Comparison of ENCODE assay signal across 8 mouse cellular contexts in genomic region chr10:93812774-93813415, GRCm38 (mm10). TPM values are rescaled to one million over a fixed set of nuclear protein-coding genes. Genes with fewer than 3 reads are reported as not detected.
A peak's percentile ranks its signal among the peaks of the same experiment; 100 is the strongest.
DNase-seq lines count a peak whose midpoint lies in the region; ATAC-seq lines count a peak whose summit lies in the region.

No protein-coding gene starts in this region.

- H3K4me3 ChIP-seq in embryonic facial prominence, embryonic 11.5 days (ENCODE audit: low read depth, low read length) = no peak overlapping the region
- no peak overlapping the region for H3K4me3 ChIP-seq in heart, embryonic 12.5 days
- no peak overlapping the region for H3K4me3 ChIP-seq in liver, embryonic 11.5 days (ENCODE audit: low read depth, low read length)
- H3K4me3 ChIP-seq in neural tube, embryonic 11.5 days (ENCODE audit: low read depth, low read length) = no peak overlapping the region

- H3K9ac ChIP-seq in embryonic facial prominence, embryonic 11.5 days (replicated peaks; ENCODE audit: low read length) = no peak overlapping the region
- no peak overlapping the region for H3K9ac ChIP-seq in heart, embryonic 12.5 days
- no peak overlapping the region for H3K9ac ChIP-seq in liver, embryonic 11.5 days (ENCODE audit: low read depth, low read length)
- H3K9ac ChIP-seq in neural tube, embryonic 11.5 days (ENCODE audit: low read length) = no peak overlapping the region

- no peak for ATAC-seq in embryonic facial prominence, embryonic 11.5 days (replicated peaks; ENCODE audit: insufficient number of reproducible peaks, low FRiP score, low TSS enrichment, low read depth)
- ATAC-seq in heart, embryonic 12.5 days (ENCODE audit: insufficient number of reproducible peaks, low FRiP score) = no peak
- ATAC-seq in liver, embryonic 11.5 days (replicated peaks; ENCODE audit: low FRiP score) = no peak
- no peak for ATAC-seq in neural tube, embryonic 11.5 days (ENCODE audit: insufficient read depth, low FRiP score, low TSS enrichment)

- H3K27me3 ChIP-seq in embryonic facial prominence, embryonic 11.5 days (ENCODE audit: control insufficient read depth, insufficient read depth, low read length) = no peaks in the 10 kb centered on the region
- peaks cover 15% of the 10 kb centered on the region for H3K27me3 ChIP-seq in heart, embryonic 12.5 days (replicated peaks)
- peaks cover 2% of the 10 kb centered on the region; the same call in 1 of the 2 replicates for H3K27me3 ChIP-seq in liver, embryonic 11.5 days (replicated peaks; ENCODE audit: control insufficient read depth, insufficient read depth, low read length)
- H3K27me3 ChIP-seq in neural tube, embryonic 11.5 days (ENCODE audit: control insufficient read depth, insufficient read depth, low read length) = no peaks in the 10 kb centered on the region

- DNase-seq in 416B (ENCODE audit: low read depth) = peak; percentile 60
- DNase-seq in adrenal gland, adult 8-10 months = peak; percentile 43
- peak; percentile 86 for DNase-seq in embryonic facial prominence, embryonic 11.5 days (ENCODE audit: low spot score)
- peak; percentile 80 for DNase-seq in kidney, postnatal 14 days
- peak; percentile 62 for DNase-seq in liver, embryonic 11.5 days (ENCODE audit: low spot score)
- DNase-seq in neural tube, embryonic 11.5 days (ENCODE audit: low spot score) = peak; percentile 82
- peak; percentile 54 for DNase-seq in testis, postnatal 14 days (ENCODE audit: low spot score)

- no peaks in the 10 kb centered on the region for H3K36me3 ChIP-seq in embryonic facial prominence, embryonic 11.5 days (replicated peaks; ENCODE audit: control insufficient read depth, insufficient read depth, low read depth, low read length)
- H3K36me3 ChIP-seq in heart, embryonic 12.5 days = no peaks in the 10 kb centered on the region
- no peaks in the 10 kb centered on the region for H3K36me3 ChIP-seq in liver, embryonic 11.5 days (ENCODE audit: control insufficient read depth, insufficient read depth, low read length)
- H3K36me3 ChIP-seq in neural tube, embryonic 11.5 days (ENCODE audit: control insufficient read depth, insufficient read depth, low read length) = no peaks in the 10 kb centered on the region

- no peak overlapping the region for H3K4me2 ChIP-seq in embryonic facial prominence, embryonic 11.5 days (ENCODE audit: low read depth, low read length)
- H3K4me2 ChIP-seq in heart, embryonic 12.5 days = peak overlapping the region; percentile 39
- peak overlapping the region; percentile 37; the same call in 1 of the 2 replicates for H3K4me2 ChIP-seq in liver, embryonic 11.5 days
- no peak overlapping the region for H3K4me2 ChIP-seq in neural tube, embryonic 11.5 days (ENCODE audit: low read depth)

- no peaks in the 10 kb centered on the region for H3K4me1 ChIP-seq in embryonic facial prominence, embryonic 11.5 days (ENCODE audit: control insufficient read depth, insufficient read depth, low read length)
- no peaks in the 10 kb centered on the region for H3K4me1 ChIP-seq in heart, embryonic 12.5 days (replicated peaks)
- no peaks in the 10 kb centered on the region for H3K4me1 ChIP-seq in liver, embryonic 11.5 days (replicated peaks; ENCODE audit: control insufficient read depth, insufficient read depth, low read length)
- no peaks in the 10 kb centered on the region for H3K4me1 ChIP-seq in neural tube, embryonic 11.5 days (ENCODE audit: control insufficient read depth, insufficient read depth, low read length)

- H3K9me3 ChIP-seq in embryonic facial prominence, embryonic 11.5 days (replicated peaks; ENCODE audit: control insufficient read depth, low read length) = no peaks in the 10 kb centered on the region
- H3K9me3 ChIP-seq in heart, embryonic 12.5 days (replicated peaks) = 0 out of 2 replicates have a peak, but pooled peaks cover 2% of the 10 kb centered on the region
- no peaks in the 10 kb centered on the region for H3K9me3 ChIP-seq in liver, embryonic 11.5 days (ENCODE audit: control insufficient read depth, low read length)
- H3K9me3 ChIP-seq in neural tube, embryonic 11.5 days (ENCODE audit: control insufficient read depth, low read length) = no peaks in the 10 kb centered on the region

- WGBS in embryonic facial prominence, embryonic 11.5 days = 18% methylated on average over 10 of the region's 10 CpGs
- 17% methylated on average over 10 of the region's 10 CpGs for WGBS in heart, embryonic 12.5 days
- WGBS in liver, embryonic 11.5 days = 14% methylated on average over 10 of the region's 10 CpGs
- 22% methylated on average over 10 of the region's 10 CpGs for WGBS in neural tube, embryonic 11.5 days

- no peak overlapping the region for H3K27ac ChIP-seq in embryonic facial prominence, embryonic 11.5 days (replicated peaks; ENCODE audit: low read depth, low read length)
- no peak overlapping the region for H3K27ac ChIP-seq in heart, embryonic 12.5 days (ENCODE audit: poor library complexity, severe bottlenecking)
- H3K27ac ChIP-seq in liver, embryonic 11.5 days (ENCODE audit: low read depth, low read length) = no peak overlapping the region
- no peak overlapping the region for H3K27ac ChIP-seq in neural tube, embryonic 11.5 days (ENCODE audit: low read depth, low read length)

RNA-seq across cellular contexts. Expression of gene Usp44, which starts 18.5 kb away (rescaled TPM):
- total RNA-seq in adrenal gland, adult 8-10 months (2022) = not detected
- polyA plus RNA-seq in embryonic facial prominence, embryonic 11.5 days (2014; fragmentation: Nextera tagmentation; extraction: Ambion mirVana) = 5.0 and 5.5 TPM in 2 replicates
- 0.49 and 0.50 TPM in 2 replicates for polyA plus RNA-seq in heart, embryonic 12.5 days (2016; fragmentation: Nextera tagmentation; extraction: Ambion mirVana)
- 4.0 and 4.3 TPM in 2 replicates for polyA plus RNA-seq in liver, embryonic 11.5 days (2014; fragmentation: Nextera tagmentation; extraction: Ambion mirVana)
- 6.4 and 9.1 TPM in 2 replicates for polyA plus RNA-seq in neural tube, embryonic 11.5 days (2014; fragmentation: Nextera tagmentation; extraction: Ambion mirVana)

Comparison
In these comparisons a context has a peak if more than half of its experiments do, and no peak if none do; other contexts are left out.
1. H3K4me2 ChIP-seq: peak in heart, embryonic 12.5 days (single experiment) and liver, embryonic 11.5 days (single experiment); none in embryonic facial prominence, embryonic 11.5 days (single experiment) and neural tube, embryonic 11.5 days (single experiment).
2. Peak in every context shown above with its lines, with median percentiles within 50 percentile points of each other: DNase-seq.